Mouse (Mus musculus): ENCODE data around the gene Krba1. TPM values are rescaled to one million over a fixed set of nuclear protein-coding genes. Genes with fewer than 3 reads are reported as not detected.

The Krba1 gene
- total RNA-seq (2014; rRNA removed) (5.2 and 6.1 TPM in 2 replicates), polyA plus RNA-seq (2012; rRNA removed) (6.6 and 9.2 TPM in 2 replicates)

- Histone ChIP-seq H3K9ac (ENCODE audit: low read depth, low read length) (peak within 1 kb of the TSS; percentile 98), H3K36me3 (ENCODE audit: control insufficient read depth, insufficient read depth, low read length) (no peaks in the 10 kb centered on the region), H3K4me3 (ENCODE audit: insufficient read depth, low read depth, low read length) (peak within 1 kb of the TSS; percentile 95), H3K27ac (replicated peaks; ENCODE audit: insufficient read depth, low read depth, low read length) (peak within 1 kb of the TSS; percentile 89), H3K4me1 (ENCODE audit: control insufficient read depth, insufficient read depth, low read length) (peaks cover 8% of the 10 kb centered on the region), H3K79me2 (ENCODE audit: control insufficient read depth, insufficient read depth, low read length) (peaks cover 3% of the 10 kb centered on the region; the same call in 1 of the 2 replicates), H3K27me3 (ENCODE audit: control insufficient read depth, insufficient read depth, low read length) (no peaks in the 10 kb centered on the region)
- peak; percentile 72 for DNase-seq (ENCODE audit: extremely low read depth, low read depth, low spot score)
- no peak for TF ChIP-seq CTCF (IDR thresholded peaks at IDR 0.05; ENCODE audit: low read depth, low read length)
- TF ChIP-seq POLR2A (IDR thresholded peaks at IDR 0.05; ENCODE audit: extremely low read depth, insufficient read depth, low read length): no peak
- 4% methylated on average over 65 of the region's 65 CpGs for WGBS
These were observed at the start of gene Krba1 for GRCm38 (mm10) chr6:48395105-48396007. Krba1 (plus strand) TSS chr6:48395586.

- TF ChIP-seq POLR2A (IDR thresholded peaks at IDR 0.05; ENCODE audit: extremely low read depth, insufficient read depth, low read length): no peak
- no peak for TF ChIP-seq CTCF (IDR thresholded peaks at IDR 0.05; ENCODE audit: low read depth, low read length)
- no peak overlapping the region for H3K4me3 ChIP-seq (ENCODE audit: insufficient read depth, low read depth, low read length)
- WGBS: 51% methylated on average over 3 of the region's 3 CpGs
- H3K27ac ChIP-seq (replicated peaks; ENCODE audit: insufficient read depth, low read depth, low read length): no peak overlapping the region
- H3K4me1 ChIP-seq (ENCODE audit: control insufficient read depth, insufficient read depth, low read length): no peaks in the 10 kb centered on the region
- no peak overlapping the region for H3K9ac ChIP-seq (ENCODE audit: low read depth, low read length)
- no peaks in the 10 kb centered on the region for H3K36me3 ChIP-seq (ENCODE audit: control insufficient read depth, insufficient read depth, low read length)
- no peaks in the 10 kb centered on the region for H3K27me3 ChIP-seq (ENCODE audit: control insufficient read depth, insufficient read depth, low read length)
- DNase-seq (ENCODE audit: extremely low read depth, low read depth, low spot score): no peak
- H3K79me2 ChIP-seq (ENCODE audit: control insufficient read depth, insufficient read depth, low read length): no peaks in the 10 kb centered on the region
These were observed 36.5 kb upstream of the Krba1 start for GRCm38 (mm10) chr6:48358897-48359296.

- Histone ChIP-seq H3K27ac (replicated peaks; ENCODE audit: insufficient read depth, low read depth, low read length) (no peak overlapping the region), H3K79me2 (ENCODE audit: control insufficient read depth, insufficient read depth, low read length) (no peaks in the 10 kb centered on the region), H3K27me3 (ENCODE audit: control insufficient read depth, insufficient read depth, low read length) (no peaks in the 10 kb centered on the region), H3K4me1 (ENCODE audit: control insufficient read depth, insufficient read depth, low read length) (no peaks in the 10 kb centered on the region), H3K9ac (ENCODE audit: low read depth, low read length) (no peak overlapping the region), H3K4me3 (ENCODE audit: insufficient read depth, low read depth, low read length) (no peak overlapping the region), H3K36me3 (ENCODE audit: control insufficient read depth, insufficient read depth, low read length) (no peaks in the 10 kb centered on the region)
- WGBS: 76% methylated on average over 11 of the region's 11 CpGs
- no peak for TF ChIP-seq POLR2A (IDR thresholded peaks at IDR 0.05; ENCODE audit: extremely low read depth, insufficient read depth, low read length)
- TF ChIP-seq CTCF (IDR thresholded peaks at IDR 0.05; ENCODE audit: low read depth, low read length): no peak
- DNase-seq (ENCODE audit: extremely low read depth, low read depth, low spot score): no peak
These were observed 28.9 kb upstream of the Krba1 start for GRCm38 (mm10) chr6:48366322-48366996.

- no peaks in the 10 kb centered on the region for H3K27me3 ChIP-seq (ENCODE audit: control insufficient read depth, insufficient read depth, low read length)
- WGBS: 22% methylated on average over 3 of the region's 3 CpGs
- H3K4me3 ChIP-seq (ENCODE audit: insufficient read depth, low read depth, low read length): no peak overlapping the region
- no peaks in the 10 kb centered on the region for H3K36me3 ChIP-seq (ENCODE audit: control insufficient read depth, insufficient read depth, low read length)
- H3K9ac ChIP-seq (ENCODE audit: low read depth, low read length): no peak overlapping the region
- DNase-seq (ENCODE audit: extremely low read depth, low read depth, low spot score): peak; percentile 88
- no peaks in the 10 kb centered on the region for H3K79me2 ChIP-seq (ENCODE audit: control insufficient read depth, insufficient read depth, low read length)
- H3K27ac ChIP-seq (replicated peaks; ENCODE audit: insufficient read depth, low read depth, low read length): peak overlapping the region; percentile 44
- peaks cover 9% of the 10 kb centered on the region for H3K4me1 ChIP-seq (ENCODE audit: control insufficient read depth, insufficient read depth, low read length)
- TF ChIP-seq CTCF (IDR thresholded peaks at IDR 0.05; ENCODE audit: low read depth, low read length) (no peak), POLR2A (IDR thresholded peaks at IDR 0.05; ENCODE audit: extremely low read depth, insufficient read depth, low read length) (no peak)
These were observed 7.2 kb upstream of the Krba1 start for GRCm38 (mm10) chr6:48388221-48388620.

GRCm38 (mm10) chr6:48393811-48394210, 1.6 kb upstream of the Krba1 start:
- Histone ChIP-seq H3K9ac (ENCODE audit: low read depth, low read length) (no peak overlapping the region), H3K36me3 (ENCODE audit: control insufficient read depth, insufficient read depth, low read length) (no peaks in the 10 kb centered on the region)
- DNase-seq (ENCODE audit: extremely low read depth, low read depth, low spot score): peak; percentile 35

More at GRCm38 (mm10) chr6:48393811-48394210, 1.6 kb upstream of the Krba1 start:
- H3K79me2 ChIP-seq (ENCODE audit: control insufficient read depth, insufficient read depth, low read length): peaks cover 3% of the 10 kb centered on the region; the same call in 1 of the 2 replicates
- H3K27ac ChIP-seq (replicated peaks; ENCODE audit: insufficient read depth, low read depth, low read length): no peak overlapping the region
- H3K27me3 ChIP-seq (ENCODE audit: control insufficient read depth, insufficient read depth, low read length): no peaks in the 10 kb centered on the region
- peaks cover 9% of the 10 kb centered on the region for H3K4me1 ChIP-seq (ENCODE audit: control insufficient read depth, insufficient read depth, low read length)
- TF ChIP-seq CTCF (IDR thresholded peaks at IDR 0.05; ENCODE audit: low read depth, low read length) (no peak), POLR2A (IDR thresholded peaks at IDR 0.05; ENCODE audit: extremely low read depth, insufficient read depth, low read length) (no peak)
- H3K4me3 ChIP-seq (ENCODE audit: insufficient read depth, low read depth, low read length): no peak overlapping the region

All from liver, adult 2 months (tissue).